ENCODE assay signal across 8 mouse cellular contexts in genomic region chr17:32209752-32210151, GRCm38 (mm10). TPM values are rescaled to one million over a fixed set of nuclear protein-coding genes. Genes with fewer than 3 reads are reported as not detected.
DNase-seq lines count a peak whose midpoint lies in the region; ATAC-seq and TF ChIP-seq lines count a peak whose summit lies in the region.

No protein-coding gene starts in this region.

- DNase-seq in ovary, postnatal 10 days (ENCODE audit: low spot score), result peak; percentile 32
- no peak for DNase-seq in ovary, adult 18-20 months (ENCODE audit: low spot score)
- DNase-seq in forelimb bud, embryonic 11.5 days (ENCODE audit: low read depth, low spot score), result peak; percentile 45
- peak; percentile 71 for DNase-seq in intestine, embryonic 14.5 days (ENCODE audit: low spot score)
- DNase-seq in liver, adult 2 months (ENCODE audit: extremely low read depth, low read depth, low spot score), result no peak

- no peak overlapping the region for H3K27ac ChIP-seq in bone marrow macrophage, adult 2 months (ENCODE audit: insufficient read depth, low read depth, low read length)
- H3K27ac ChIP-seq in intestine, embryonic 14.5 days (ENCODE audit: low read depth), result no peak overlapping the region
- no peak overlapping the region for H3K27ac ChIP-seq in liver, adult 2 months (replicated peaks; ENCODE audit: insufficient read depth, low read depth, low read length)
- no peak overlapping the region for H3K27ac ChIP-seq in olfactory bulb, adult 2 months (ENCODE audit: insufficient read depth, low read depth, low read length)

- no peak overlapping the region for H3K4me2 ChIP-seq in intestine, embryonic 14.5 days (ENCODE audit: low read length)

- H3K36me3 ChIP-seq in intestine, embryonic 14.5 days (ENCODE audit: control insufficient read depth, insufficient read depth, low read length), result peaks cover 97% of the 10 kb centered on the region
- peaks cover 84% of the 10 kb centered on the region for H3K36me3 ChIP-seq in liver, adult 2 months (ENCODE audit: control insufficient read depth, insufficient read depth, low read length)

- WGBS in intestine, embryonic 14.5 days, result 48% methylated on average over 3 of the region's 3 CpGs
- WGBS in liver, adult 2 months, result 40% methylated on average over 3 of the region's 3 CpGs
- WGBS in olfactory bulb, adult 2 months, result 13% methylated on average over 3 of the region's 3 CpGs

- peaks cover 4% of the 10 kb centered on the region; the same call in 1 of the 2 replicates for H3K4me1 ChIP-seq in bone marrow macrophage, adult 2 months (ENCODE audit: control insufficient read depth, insufficient read depth, low read length)
- 0 out of 2 replicates have a peak, but pooled peaks cover 3% of the 10 kb centered on the region for H3K4me1 ChIP-seq in intestine, embryonic 14.5 days (replicated peaks; ENCODE audit: control insufficient read depth, insufficient read depth, low read length)
- no peaks in the 10 kb centered on the region; the same call in 1 of the 2 replicates for H3K4me1 ChIP-seq in liver, adult 2 months (ENCODE audit: control insufficient read depth, insufficient read depth, low read length)
- H3K4me1 ChIP-seq in olfactory bulb, adult 2 months (ENCODE audit: control insufficient read depth, insufficient read depth, low read length), result peaks cover 6% of the 10 kb centered on the region

- ATAC-seq in intestine, embryonic 14.5 days (replicated peaks; ENCODE audit: low FRiP score, low TSS enrichment, low read depth), result no peak; the same call in 1 of the 2 replicates
- no peak for ATAC-seq in megakaryocyte-erythroid progenitor cell, adult 5-6 weeks (replicated peaks; ENCODE audit: low FRiP score, low TSS enrichment, poor library complexity, severe bottlenecking)

- TF ChIP-seq POLR2A in bone marrow macrophage, adult 2 months (IDR thresholded peaks at IDR 0.05; ENCODE audit: borderline replicate concordance, low read depth, low read length), result no peak
- no peak for TF ChIP-seq POLR2A in liver, adult 2 months (IDR thresholded peaks at IDR 0.05; ENCODE audit: extremely low read depth, insufficient read depth, low read length)
- no peak for TF ChIP-seq POLR2A in olfactory bulb, adult 2 months (IDR thresholded peaks at IDR 0.05; ENCODE audit: insufficient read depth, low read depth, low read length)

- no peaks in the 10 kb centered on the region for H3K9me3 ChIP-seq in intestine, embryonic 14.5 days (ENCODE audit: control insufficient read depth, low read length)

- no peak overlapping the region for H3K4me3 ChIP-seq in bone marrow macrophage, adult 2 months (ENCODE audit: insufficient read depth, low read length)
- no peak overlapping the region for H3K4me3 ChIP-seq in intestine, embryonic 14.5 days (ENCODE audit: low read depth, low read length)
- no peak overlapping the region for H3K4me3 ChIP-seq in liver, adult 2 months (ENCODE audit: insufficient read depth, low read depth, low read length)
- no peak overlapping the region for H3K4me3 ChIP-seq in olfactory bulb, adult 2 months (ENCODE audit: insufficient read depth, low read depth, low read length)

- peak; percentile 61; the same call in 1 of the 2 replicates for TF ChIP-seq CTCF in bone marrow macrophage, adult 2 months (IDR thresholded peaks at IDR 0.05; ENCODE audit: low read depth, low read length)
- TF ChIP-seq CTCF in liver, adult 2 months (IDR thresholded peaks at IDR 0.05; ENCODE audit: low read depth, low read length), result peak; percentile 83
- TF ChIP-seq CTCF in olfactory bulb, adult 2 months (IDR thresholded peaks at IDR 0.05; ENCODE audit: insufficient read depth, low read depth, low read length), result peak; percentile 62

- H3K79me2 ChIP-seq in liver, adult 2 months (ENCODE audit: control insufficient read depth, insufficient read depth, low read length), result no peaks in the 10 kb centered on the region

- no peak overlapping the region for H3K9ac ChIP-seq in intestine, embryonic 14.5 days (ENCODE audit: low read length)
- no peak overlapping the region for H3K9ac ChIP-seq in liver, adult 2 months (ENCODE audit: low read depth, low read length)

- H3K27me3 ChIP-seq in intestine, embryonic 14.5 days (replicated peaks; ENCODE audit: control insufficient read depth, insufficient read depth, low read length), result no peaks in the 10 kb centered on the region
- H3K27me3 ChIP-seq in liver, adult 2 months (ENCODE audit: control insufficient read depth, insufficient read depth, low read length), result no peaks in the 10 kb centered on the region

RNA-seq across cellular contexts. Expression of gene Ephx3, which starts 20.4 kb away (rescaled TPM):
- not detected in 2 replicates for polyA plus RNA-seq in bone marrow macrophage, adult 2 months (2012; ENCODE audit: insufficient read depth, insufficient read length, missing spikeins)
- not detected in 2 replicates for polyA plus RNA-seq in intestine, embryonic 14.5 days (2014; fragmentation: Nextera tagmentation; extraction: Ambion mirVana)
- total RNA-seq in liver, adult 2 months (2014; rRNA removed), result 0.07 and 0.09 TPM in 2 replicates
- polyA plus RNA-seq in liver, adult 2 months (2012; rRNA removed), result 0.21 and 0.22 TPM in 2 replicates
- polyA plus RNA-seq in olfactory bulb, adult 2 months (2012; ENCODE audit: insufficient read depth, insufficient read length, low replicate concordance, missing spikeins), result not detected in 2 replicates
- total RNA-seq in megakaryocyte-erythroid progenitor cell, adult 5-6 weeks (2014; fragmentation: Nextera tagmentation), result not detected in 2 replicates
- total RNA-seq in megakaryocyte-erythroid progenitor cell, adult 5-6 weeks (2017), result not detected in 2 replicates

RNA-seq across cellular contexts. Expression of gene Notch3, which starts 43.1 kb away (rescaled TPM):
- polyA plus RNA-seq in bone marrow macrophage, adult 2 months (2012; ENCODE audit: insufficient read depth, insufficient read length, missing spikeins), result 0.09 TPM in 1 of 2 replicates, not detected in the other
- polyA plus RNA-seq in intestine, embryonic 14.5 days (2014; fragmentation: Nextera tagmentation; extraction: Ambion mirVana), result 13.3 and 13.8 TPM in 2 replicates
- 0.55 and 1.0 TPM in 2 replicates for total RNA-seq in liver, adult 2 months (2014; rRNA removed)
- 1.3 TPM in 2 replicates for polyA plus RNA-seq in liver, adult 2 months (2012; rRNA removed)
- not detected in 2 replicates for polyA plus RNA-seq in olfactory bulb, adult 2 months (2012; ENCODE audit: insufficient read depth, insufficient read length, low replicate concordance, missing spikeins)
- not detected in 2 replicates for total RNA-seq in megakaryocyte-erythroid progenitor cell, adult 5-6 weeks (2014; fragmentation: Nextera tagmentation)
- 0.04 TPM in 1 of 2 replicates, not detected in the other for total RNA-seq in megakaryocyte-erythroid progenitor cell, adult 5-6 weeks (2017)

Comparison
In these comparisons a context has a peak if more than half of its experiments do, and no peak if none do; other contexts are left out.
1. DNase-seq: peak in ovary, postnatal 10 days (single experiment), forelimb bud, embryonic 11.5 days (single experiment) and intestine, embryonic 14.5 days (single experiment); none in ovary, adult 18-20 months (single experiment) and liver, adult 2 months (single experiment).
2. Peak in every context shown above with its lines, with median percentiles within 50 percentile points of each other: CTCF ChIP-seq.